Mouse (Mus musculus): Measurements from ENCODE around the gene Sh2d6. TPM values are rescaled to one million over a fixed set of nuclear protein-coding genes. Genes with fewer than 3 reads are reported as not detected.
"Not testable (repeated sequence)": the region's sequence is repeated elsewhere in the genome, so short reads cannot be mapped to it uniquely, and the experiment has no call there.

Sh2d6 gene
- polyA plus RNA-seq, 1 experiment = not detected

DNA sequence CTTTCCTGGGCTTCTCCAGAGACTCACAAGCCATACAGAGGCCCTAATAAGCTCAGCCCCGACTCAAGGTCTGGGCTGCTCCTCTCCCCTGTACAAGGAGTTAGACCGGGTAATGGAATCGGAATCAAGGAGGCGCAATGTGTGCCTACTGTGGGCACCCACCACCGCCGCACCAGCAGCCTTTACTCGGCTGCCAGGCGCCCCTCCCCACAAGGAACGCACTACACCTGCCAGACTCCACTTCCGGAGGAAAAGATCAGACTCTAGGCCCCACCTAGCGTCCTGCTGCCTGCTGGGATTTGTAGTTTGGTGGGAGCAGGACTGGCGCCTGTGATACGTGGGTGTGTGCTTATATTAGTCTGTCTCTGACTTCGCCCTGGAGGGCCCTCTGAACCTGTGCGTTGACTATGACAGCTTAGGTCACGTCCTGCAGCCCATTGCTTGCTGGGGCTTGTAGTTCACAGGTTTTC lies 17.1 kb upstream of the Sh2d6 start:
- H3K4me1 ChIP-seq (ENCODE audit: control insufficient read depth, insufficient read depth, low read length) = peaks cover 18% of the 10 kb centered on the region
- no peak overlapping the region for H3K27ac ChIP-seq (ENCODE audit: insufficient read depth, low read depth, low read length)

DNA sequence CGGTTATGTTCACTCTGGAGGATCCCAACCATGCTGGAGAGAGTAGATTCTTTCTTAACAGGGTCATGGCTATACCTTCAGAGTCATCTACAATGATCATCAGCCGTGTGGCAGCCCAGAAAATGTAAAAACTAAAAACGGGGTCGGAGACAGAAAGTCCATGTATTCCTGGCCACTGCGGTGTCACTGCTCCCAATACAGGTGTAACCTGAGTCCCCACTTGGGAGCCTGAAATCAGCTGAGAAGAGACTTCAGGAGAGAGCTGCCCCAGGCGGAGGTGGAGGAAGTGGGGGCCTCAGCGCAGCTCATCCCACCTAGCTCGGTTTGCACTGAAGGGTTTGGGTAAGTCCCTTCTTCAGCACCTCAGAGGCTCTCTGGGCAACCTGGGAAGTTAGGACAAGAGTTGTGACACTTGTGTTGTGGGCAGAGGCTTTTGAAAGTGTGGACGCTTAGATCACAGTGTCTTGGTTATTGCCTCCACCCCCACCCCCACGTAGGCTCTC lies 16.5 kb upstream of the Sh2d6 start:
- TF ChIP-seq CTCF (IDR thresholded peaks at IDR 0.05; ENCODE audit: low read depth, low read length) (no peak), POLR2A (IDR thresholded peaks at IDR 0.05; ENCODE audit: borderline replicate concordance, low read depth, low read length) (no peak)
- Histone ChIP-seq H3K4me1 (ENCODE audit: control insufficient read depth, insufficient read depth, low read length) (peaks cover 12% of the 10 kb centered on the region), H3K27ac (ENCODE audit: insufficient read depth, low read depth, low read length) (no peak overlapping the region), H3K4me3 (ENCODE audit: insufficient read depth, low read length) (peak overlapping the region; percentile 34; the same call in 1 of the 2 replicates)

More for the DNA sequence above, 17.1 kb upstream of the Sh2d6 start:
- no peak for TF ChIP-seq POLR2A (IDR thresholded peaks at IDR 0.05; ENCODE audit: borderline replicate concordance, low read depth, low read length)
- TF ChIP-seq CTCF (IDR thresholded peaks at IDR 0.05; ENCODE audit: low read depth, low read length) = no peak
- H3K4me3 ChIP-seq (ENCODE audit: insufficient read depth, low read length) = peak overlapping the region; percentile 34

GRCm38 (mm10) chr6:72535165-72535564 lies 13.7 kb upstream of the Sh2d6 start:
- no peak for TF ChIP-seq POLR2A (IDR thresholded peaks at IDR 0.05; ENCODE audit: borderline replicate concordance, low read depth, low read length)
- TF ChIP-seq CTCF (IDR thresholded peaks at IDR 0.05; ENCODE audit: low read depth, low read length) = peak; percentile 93
- Histone ChIP-seq H3K4me1 (ENCODE audit: control insufficient read depth, insufficient read depth, low read length) (0 out of 2 replicates have a peak, but pooled peaks cover 5% of the 10 kb centered on the region), H3K27ac (ENCODE audit: insufficient read depth, low read depth, low read length) (no peak overlapping the region), H3K4me3 (ENCODE audit: insufficient read depth, low read length) (no peak overlapping the region)

DNA sequence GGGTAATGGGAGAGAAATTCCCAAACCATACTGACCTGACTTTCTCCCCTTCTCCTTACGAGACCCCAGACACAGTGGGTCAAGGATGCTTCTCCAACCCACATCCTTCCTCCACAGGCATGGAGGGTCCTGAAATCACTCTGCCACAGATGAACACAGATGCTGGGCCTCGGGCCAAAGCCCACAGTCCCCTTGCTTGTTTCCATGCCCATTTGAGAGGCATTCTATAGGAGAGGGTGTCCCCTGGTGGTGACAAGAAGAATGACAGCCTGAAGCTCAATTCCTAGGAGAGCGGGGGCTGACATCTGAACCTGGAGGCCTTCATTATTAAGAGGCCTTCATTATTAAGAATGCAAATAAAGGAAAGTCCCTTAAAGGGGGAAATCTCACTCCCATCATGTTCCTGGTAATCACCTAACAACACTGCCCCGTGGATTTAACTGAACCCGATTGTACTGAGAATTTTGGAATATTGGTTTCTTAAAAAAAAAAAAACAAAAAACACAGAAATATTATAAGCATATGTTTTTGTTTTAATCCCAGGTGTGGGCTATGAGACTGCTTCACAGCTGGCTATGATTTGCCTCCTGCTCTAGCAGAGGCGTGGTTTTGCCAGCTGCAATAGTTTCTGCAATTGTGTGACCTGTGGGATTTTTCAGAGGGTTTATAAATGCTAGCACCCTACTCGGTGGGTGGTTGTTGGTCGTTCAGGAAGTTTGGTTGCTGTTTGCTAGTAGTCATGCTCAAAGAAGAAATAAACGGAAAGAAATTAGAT lies 12.7 kb upstream of the Sh2d6 start:
- Histone ChIP-seq H3K27ac (ENCODE audit: insufficient read depth, low read depth, low read length) (no peak overlapping the region), H3K4me1 (ENCODE audit: control insufficient read depth, insufficient read depth, low read length) (0 out of 2 replicates have a peak, but pooled peaks cover 5% of the 10 kb centered on the region), H3K4me3 (ENCODE audit: insufficient read depth, low read length) (no peak overlapping the region)
- TF ChIP-seq CTCF (IDR thresholded peaks at IDR 0.05; ENCODE audit: low read depth, low read length) = peak; percentile 99
- TF ChIP-seq POLR2A (IDR thresholded peaks at IDR 0.05; ENCODE audit: borderline replicate concordance, low read depth, low read length) = no peak

GRCm38 (mm10) chr6:72533555-72533954 lies 12.0 kb upstream of the Sh2d6 start:
- not testable (repeated sequence) for H3K4me1 ChIP-seq (ENCODE audit: control insufficient read depth, insufficient read depth, low read length); H3K27ac ChIP-seq (ENCODE audit: insufficient read depth, low read depth, low read length); H3K4me3 ChIP-seq (ENCODE audit: insufficient read depth, low read length)

DNA sequence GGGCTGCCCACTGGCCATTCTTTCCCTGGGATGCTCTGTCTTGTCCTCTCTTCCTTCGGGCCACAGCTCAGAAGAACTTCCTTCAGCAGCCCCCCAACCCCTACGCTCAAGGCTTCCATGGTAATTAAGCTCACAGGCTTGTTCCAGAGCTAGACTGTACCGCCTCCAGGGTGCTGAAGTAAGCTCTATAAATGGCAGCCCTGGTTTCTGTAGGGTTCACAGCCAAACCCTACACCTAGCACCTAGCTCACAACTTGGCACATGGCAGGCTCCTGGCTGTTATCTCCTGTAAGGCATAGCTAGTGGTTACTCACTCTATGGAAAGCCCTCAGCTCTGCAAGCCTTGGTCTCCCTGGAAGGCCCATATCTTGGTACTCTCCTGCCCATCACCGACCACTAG lies 11.1 kb upstream of the Sh2d6 start:
- TF ChIP-seq POLR2A (IDR thresholded peaks at IDR 0.05; ENCODE audit: borderline replicate concordance, low read depth, low read length) (no peak), CTCF (IDR thresholded peaks at IDR 0.05; ENCODE audit: low read depth, low read length) (no peak)
- H3K27ac ChIP-seq (ENCODE audit: insufficient read depth, low read depth, low read length) = no peak overlapping the region
- H3K4me3 ChIP-seq (ENCODE audit: insufficient read depth, low read length) = no peak overlapping the region
- H3K4me1 ChIP-seq (ENCODE audit: control insufficient read depth, insufficient read depth, low read length) = 0 out of 2 replicates have a peak, but pooled peaks cover 3% of the 10 kb centered on the region

- Histone ChIP-seq H3K27ac (ENCODE audit: insufficient read depth, low read depth, low read length) (no peak overlapping the region), H3K4me3 (ENCODE audit: insufficient read depth, low read length) (no peak overlapping the region), H3K4me1 (ENCODE audit: control insufficient read depth, insufficient read depth, low read length) (no peaks in the 10 kb centered on the region)
- TF ChIP-seq CTCF (IDR thresholded peaks at IDR 0.05; ENCODE audit: low read depth, low read length) (no peak), POLR2A (IDR thresholded peaks at IDR 0.05; ENCODE audit: borderline replicate concordance, low read depth, low read length) (no peak)
Observed at GRCm38 (mm10) chr6:72528410-72529151, 7.1 kb upstream of the Sh2d6 start.

- peaks cover 9% of the 10 kb centered on the region for H3K4me1 ChIP-seq (ENCODE audit: control insufficient read depth, insufficient read depth, low read length)
- H3K27ac ChIP-seq (ENCODE audit: insufficient read depth, low read depth, low read length) = no peak overlapping the region
- H3K4me3 ChIP-seq (ENCODE audit: insufficient read depth, low read length) = no peak overlapping the region
- no peak for TF ChIP-seq POLR2A (IDR thresholded peaks at IDR 0.05; ENCODE audit: borderline replicate concordance, low read depth, low read length)
- no peak for TF ChIP-seq CTCF (IDR thresholded peaks at IDR 0.05; ENCODE audit: low read depth, low read length)
Observed at GRCm38 (mm10) chr6:72527070-72527469, 5.6 kb upstream of the Sh2d6 start.

DNA sequence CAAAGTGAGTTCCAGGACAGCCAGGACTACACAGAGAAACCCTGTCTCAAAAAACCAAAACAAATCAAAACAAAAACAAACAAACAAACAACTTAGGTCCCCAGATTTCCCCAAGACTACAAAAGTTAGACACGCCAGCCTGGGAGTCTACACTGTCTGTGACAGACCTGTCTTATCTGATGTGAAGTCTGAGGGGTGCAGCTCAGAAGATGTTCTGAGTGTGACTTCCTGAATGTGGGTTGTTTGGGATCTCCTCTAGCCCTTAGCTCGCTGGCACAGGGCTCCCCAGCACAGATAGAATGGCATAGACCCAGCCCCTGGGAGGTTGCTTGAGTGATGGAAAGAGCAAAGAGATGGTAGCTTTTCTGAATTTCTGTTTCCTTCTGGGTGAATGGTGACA lies 2.7 kb upstream of the Sh2d6 start:
- Histone ChIP-seq H3K27ac (ENCODE audit: insufficient read depth, low read depth, low read length) (no peak overlapping the region), H3K4me3 (ENCODE audit: insufficient read depth, low read length) (no peak overlapping the region), H3K4me1 (ENCODE audit: control insufficient read depth, insufficient read depth, low read length) (peaks cover 20% of the 10 kb centered on the region)
- TF ChIP-seq POLR2A (IDR thresholded peaks at IDR 0.05; ENCODE audit: borderline replicate concordance, low read depth, low read length) (no peak), CTCF (IDR thresholded peaks at IDR 0.05; ENCODE audit: low read depth, low read length) (no peak)

- Histone ChIP-seq H3K4me3 (ENCODE audit: insufficient read depth, low read length) (no peak overlapping the region), H3K4me1 (ENCODE audit: control insufficient read depth, insufficient read depth, low read length) (peaks cover 20% of the 10 kb centered on the region), H3K27ac (ENCODE audit: insufficient read depth, low read depth, low read length) (no peak overlapping the region)
- TF ChIP-seq CTCF (IDR thresholded peaks at IDR 0.05; ENCODE audit: low read depth, low read length) (no peak), POLR2A (IDR thresholded peaks at IDR 0.05; ENCODE audit: borderline replicate concordance, low read depth, low read length) (no peak)
Observed at GRCm38 (mm10) chr6:72523222-72523621, 1.7 kb upstream of the Sh2d6 start.

Measured in bone marrow macrophage, adult 2 months (primary cell).